Mouse (Mus musculus): ENCODE measurements at regions not wholly inside any gene's neighbourhood (a gene's known extent, or its start where the extent isn't known, plus 50 kb on each side); places are given as distances from the start of the nearest gene placed in this dataset.

DNA sequence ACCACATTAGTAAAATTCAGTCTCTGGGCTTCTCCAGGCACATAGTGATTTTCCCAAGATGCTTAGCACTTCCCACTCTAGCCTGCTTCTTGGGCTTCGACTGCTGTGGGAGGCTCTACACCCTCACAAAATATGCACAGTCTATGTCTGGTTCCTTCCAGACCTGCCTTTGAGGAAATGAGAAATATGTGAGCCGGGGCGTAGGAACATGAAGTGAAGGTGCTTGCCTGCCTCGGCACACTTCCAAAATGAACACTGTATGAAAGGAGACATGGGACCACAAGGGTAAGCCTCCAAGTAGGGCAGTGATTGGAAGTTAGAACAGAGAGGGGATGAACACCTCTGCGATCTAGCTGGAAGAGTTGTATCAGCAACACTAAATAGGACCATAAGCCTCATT is 54.5 kb downstream of the Gm10260 start:
- peak overlapping the region; percentile 4; the same call in 1 of the 2 replicates for H3K27ac ChIP-seq
- intact Hi-C loops (cut with DNase I), result loop anchor here (2.0 to 5.0 kb wide), 4 partner anchors 71 to 464 kb away; partner anchors contain the start of gene Enc1

DNA sequence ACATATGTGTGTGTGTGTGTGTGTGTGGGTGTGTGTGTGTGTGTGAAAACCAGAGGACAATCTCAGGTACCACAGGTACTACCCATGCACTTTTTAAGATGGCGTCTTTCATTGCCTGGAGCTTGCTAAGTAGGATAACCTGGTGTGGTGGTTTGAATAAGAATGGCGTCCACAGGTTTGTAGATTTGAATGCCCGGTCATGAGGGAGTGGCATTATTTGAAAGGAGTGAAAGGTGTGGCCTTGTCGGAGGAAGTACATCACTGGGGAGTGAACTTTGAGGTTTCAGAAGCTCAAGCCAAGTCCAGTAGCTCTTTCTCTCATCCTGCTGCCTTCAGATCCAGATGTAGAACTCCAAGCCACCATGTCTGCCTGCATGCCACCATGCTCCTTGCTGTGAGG is 55.9 kb downstream of the Gm10260 start:
- no peak overlapping the region; the same call in 1 of the 2 replicates for H3K27ac ChIP-seq
- no peak for DNase-seq (ENCODE audit: extremely low spot score in 1 of 2, low spot score in 2 of 2)
- intact Hi-C loops (cut with DNase I), result no loop called here
- no peak for TF ChIP-seq CTCF (IDR thresholded peaks at IDR 0.05)
- no peak overlapping the region for H3K4me3 ChIP-seq

More for the DNA sequence above, 54.5 kb downstream of the Gm10260 start:
- peak; percentile 30 to 60 for DNase-seq (ENCODE audit: extremely low spot score in 1 of 2, low spot score in 2 of 2)
- H3K4me3 ChIP-seq, result no peak overlapping the region
- no peak for TF ChIP-seq CTCF (IDR thresholded peaks at IDR 0.05)

DNA sequence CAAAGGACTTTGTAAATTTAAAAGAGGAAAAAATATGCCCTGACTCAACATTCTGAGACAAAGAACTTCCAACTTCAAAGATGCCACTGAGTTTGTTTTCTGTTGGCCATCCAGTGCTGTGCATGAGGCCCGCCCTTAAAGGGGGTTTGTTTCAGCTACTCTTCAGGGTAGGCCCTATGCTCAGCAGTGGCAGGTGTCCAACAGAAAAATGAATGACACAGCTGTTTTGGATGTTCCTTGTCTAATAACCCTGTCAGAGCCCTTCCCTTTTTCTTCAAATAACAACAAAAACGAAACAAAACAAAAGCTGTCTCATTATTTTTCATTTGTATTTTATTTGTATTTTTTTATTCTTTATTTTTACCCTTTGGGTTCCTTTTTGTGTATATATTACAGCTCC is 61.5 kb downstream of the Gm10260 start:
- no peak for DNase-seq (ENCODE audit: extremely low spot score in 1 of 2, low spot score in 2 of 2)
- intact Hi-C loops (cut with DNase I), result no loop called here
- no peak for TF ChIP-seq CTCF (IDR thresholded peaks at IDR 0.05)
- Histone ChIP-seq H3K27ac (no peak overlapping the region), H3K4me3 (no peak overlapping the region)

DNA sequence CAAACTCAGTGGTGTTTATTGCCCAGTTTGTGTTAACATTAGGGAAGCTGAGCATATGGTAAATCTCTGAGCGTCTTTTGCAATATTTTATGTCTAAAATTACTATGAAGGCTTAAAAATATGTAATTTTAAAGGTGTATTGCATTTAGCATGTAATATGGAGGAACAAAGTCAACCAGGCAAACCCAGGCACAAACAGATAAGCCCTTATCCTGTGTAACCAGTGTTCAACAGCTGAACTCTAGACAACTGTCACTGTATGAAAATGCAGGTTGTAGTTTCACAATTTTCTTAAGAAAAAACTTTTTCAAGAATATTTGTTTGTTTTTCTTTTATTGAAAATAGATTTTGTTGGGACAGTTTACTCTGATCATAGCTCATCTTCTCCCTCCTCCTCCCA is 62.1 kb downstream of the Gm10260 start:
- TF ChIP-seq CTCF (IDR thresholded peaks at IDR 0.05), result no peak
- Histone ChIP-seq H3K4me3 (no peak overlapping the region), H3K27ac (no peak overlapping the region)
- intact Hi-C loops (cut with DNase I), result no loop called here
- DNase-seq (ENCODE audit: extremely low spot score in 1 of 2, low spot score in 2 of 2), result no peak

DNA sequence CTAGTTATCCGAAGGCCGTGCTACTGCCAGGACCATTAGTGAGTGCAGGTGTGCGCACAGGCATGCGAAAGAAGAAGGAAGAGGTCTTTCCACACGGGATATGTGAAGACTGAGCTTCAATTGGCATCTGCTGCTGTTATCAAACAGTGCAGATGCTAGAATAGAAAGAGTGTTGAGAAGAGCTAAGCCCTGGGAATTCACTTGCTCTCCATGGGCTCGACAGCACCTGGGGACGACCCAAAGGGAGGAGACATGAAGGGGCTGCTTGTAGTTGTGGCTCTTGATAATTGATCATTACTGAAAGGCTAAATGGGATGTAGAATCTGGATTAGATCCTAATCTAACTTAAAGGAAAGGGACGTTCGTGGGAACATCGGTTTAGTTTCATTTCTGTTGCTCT is 63.2 kb downstream of the Gm10260 start:
- H3K27ac ChIP-seq, result no peak overlapping the region
- TF ChIP-seq CTCF (IDR thresholded peaks at IDR 0.05), result no peak
- intact Hi-C loops (cut with DNase I), result no loop called here
- H3K4me3 ChIP-seq, result no peak overlapping the region
- no peak for DNase-seq (ENCODE audit: extremely low spot score in 1 of 2, low spot score in 2 of 2)

DNA sequence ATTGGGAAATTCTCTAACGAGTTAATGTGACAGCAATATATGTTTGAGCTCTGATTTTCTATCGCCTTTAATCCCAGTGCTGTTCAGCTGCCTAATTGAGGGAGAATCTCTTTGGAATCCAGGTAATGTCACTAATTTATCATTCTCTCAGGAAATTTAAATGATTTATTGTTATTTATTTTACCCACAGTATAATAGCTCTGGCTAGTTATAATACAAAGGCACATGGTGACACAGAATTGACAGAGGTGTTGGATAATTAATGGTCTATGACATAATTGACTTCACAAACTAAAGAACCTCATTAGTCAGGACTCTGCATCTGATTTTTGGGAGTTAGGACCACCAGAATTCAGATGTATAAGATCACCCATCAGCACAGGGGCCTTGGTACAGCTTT is 65.4 kb downstream of the Gm10260 start:
- intact Hi-C loops (cut with DNase I), result no loop called here
- no peak for TF ChIP-seq CTCF (IDR thresholded peaks at IDR 0.05)
- no peak for DNase-seq (ENCODE audit: extremely low spot score in 1 of 2, low spot score in 2 of 2)

DNA sequence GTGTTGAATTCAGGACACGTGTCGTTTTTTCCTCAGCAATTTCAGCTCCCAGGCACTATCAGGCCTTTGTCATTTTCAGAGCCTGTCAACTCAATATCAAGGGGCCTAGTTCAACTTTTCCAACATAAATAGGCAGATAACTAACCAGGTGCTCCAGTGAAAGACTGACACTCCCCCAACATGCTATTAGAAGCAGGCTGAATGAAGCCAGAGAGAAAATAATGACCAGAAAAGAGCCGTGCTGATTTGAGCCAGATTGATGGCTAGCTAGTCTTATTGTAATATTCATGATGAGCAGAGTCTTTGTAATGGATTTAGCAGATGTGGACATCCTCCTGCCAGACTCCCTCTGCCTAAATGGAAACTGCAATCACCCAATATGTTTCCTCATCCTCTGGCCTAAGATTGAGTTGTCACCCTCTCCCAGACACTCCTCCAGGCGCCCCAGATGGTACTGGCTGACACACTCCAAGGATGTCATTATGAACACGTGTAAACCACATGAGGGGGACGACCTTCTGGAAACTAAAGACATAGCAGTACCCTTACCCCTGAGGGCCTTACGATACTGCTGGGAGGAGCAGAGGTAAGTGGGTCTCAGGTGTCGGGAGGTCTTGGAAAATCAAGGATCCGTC is 66.0 kb downstream of the Gm10260 start:
- TF ChIP-seq CTCF (IDR thresholded peaks at IDR 0.05), result no peak
- intact Hi-C loops (cut with DNase I), result no loop called here
- no peak overlapping the region for H3K27ac ChIP-seq
- no peak overlapping the region for H3K4me3 ChIP-seq
- DNase-seq (ENCODE audit: extremely low spot score in 1 of 2, low spot score in 2 of 2), result no peak

More for the DNA sequence above, 65.4 kb downstream of the Gm10260 start:
- Histone ChIP-seq H3K4me3 (no peak overlapping the region), H3K27ac (no peak overlapping the region)

DNA sequence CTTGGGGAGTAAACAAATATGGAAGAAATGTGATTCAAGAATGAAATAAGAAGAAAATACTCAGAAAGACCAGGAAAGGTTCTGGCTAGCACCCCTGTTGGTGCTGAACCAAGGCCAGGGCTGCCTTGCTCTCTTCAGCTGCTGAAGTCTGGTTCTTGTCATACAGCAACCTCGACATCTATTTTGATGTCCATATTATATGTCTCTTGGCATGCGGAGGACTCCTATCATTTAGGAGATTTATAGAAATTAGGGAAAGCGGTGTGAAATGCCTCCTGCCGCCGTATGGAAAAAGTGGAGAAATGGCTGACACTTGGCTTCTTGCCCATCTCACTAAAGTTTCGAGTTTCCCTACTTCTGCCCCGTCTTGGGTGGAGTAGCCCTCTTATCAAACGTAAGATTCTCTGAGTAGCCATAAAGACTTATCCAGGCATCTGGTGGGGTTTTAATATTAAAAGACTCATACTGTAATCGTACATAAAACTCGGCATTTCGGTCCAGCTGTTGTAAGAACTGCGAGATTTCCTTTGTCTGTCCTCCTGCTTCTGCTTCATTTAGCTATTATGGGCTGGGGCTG is 72.0 kb downstream of the Gm10260 start:
- TF ChIP-seq CTCF (IDR thresholded peaks at IDR 0.05), result no peak
- Histone ChIP-seq H3K4me3 (no peak overlapping the region), H3K27ac (no peak overlapping the region)
- DNase-seq (ENCODE audit: extremely low spot score in 1 of 2, low spot score in 2 of 2), result no peak
- intact Hi-C loops (cut with DNase I), result no loop called here

DNA sequence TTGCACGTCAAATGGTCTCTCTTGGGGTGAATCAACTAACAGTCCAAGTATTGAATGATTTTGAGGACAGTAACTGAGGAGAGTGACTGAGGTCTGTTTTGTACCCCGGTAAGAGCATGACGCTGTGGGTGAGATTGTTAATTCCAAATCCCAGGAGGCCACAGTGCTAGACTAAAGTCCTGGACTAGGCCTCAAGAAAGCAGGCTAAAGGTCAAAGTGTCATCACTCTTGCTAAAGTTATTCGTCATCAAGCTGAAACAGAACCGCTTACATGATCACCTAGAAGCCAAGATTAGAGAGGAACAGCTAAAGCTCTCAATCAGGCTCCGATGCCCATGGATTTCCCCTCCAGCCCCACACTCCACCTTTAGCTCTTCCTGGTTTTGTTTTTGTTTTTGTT is 76.6 kb downstream of the Gm10260 start:
- no peak for TF ChIP-seq CTCF (IDR thresholded peaks at IDR 0.05)
- Histone ChIP-seq H3K4me3 (no peak overlapping the region), H3K27ac (no peak overlapping the region)
- intact Hi-C loops (cut with DNase I), result no loop called here
- DNase-seq (ENCODE audit: extremely low spot score in 1 of 2, low spot score in 2 of 2), result no peak

DNA sequence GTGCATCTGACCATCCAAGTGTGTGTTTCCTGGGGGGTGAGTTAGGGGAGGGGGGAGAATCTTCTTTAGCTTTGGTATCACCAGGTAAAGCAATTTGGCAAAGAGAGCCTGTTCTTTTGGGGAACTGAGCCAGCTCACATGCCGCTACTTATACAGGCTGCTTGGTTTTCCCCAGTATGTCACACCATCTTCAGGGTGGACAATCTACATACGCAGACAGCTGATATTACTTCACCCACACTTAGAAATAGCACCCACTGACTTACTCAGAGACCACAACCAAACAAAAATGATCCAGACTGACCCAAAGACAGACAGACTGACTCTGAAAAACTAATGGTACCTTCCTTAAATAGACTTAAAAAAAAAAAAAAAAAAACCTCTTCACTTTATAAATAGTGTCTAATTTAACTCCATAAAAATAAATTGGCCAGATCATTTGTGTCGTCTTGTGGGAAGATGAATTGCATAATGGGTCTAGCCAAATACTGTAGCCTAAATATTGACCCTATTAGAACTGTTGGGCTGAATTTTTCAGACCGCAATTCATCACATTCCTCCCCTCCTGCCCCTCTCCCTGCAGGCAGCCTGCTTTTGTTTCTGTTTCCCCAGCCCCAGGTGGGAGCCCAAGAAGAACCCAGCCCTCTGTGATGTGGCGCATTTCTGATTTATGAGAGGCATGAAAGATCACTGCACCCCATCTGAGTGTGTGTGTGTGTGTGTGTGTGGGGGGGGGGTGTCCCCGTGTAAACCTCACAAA is 79.0 kb downstream of the Gm10260 start:
- intact Hi-C loops (cut with DNase I), result no loop called here
- no peak overlapping the region for H3K4me3 ChIP-seq
- H3K27ac ChIP-seq, result no peak overlapping the region
- TF ChIP-seq CTCF (IDR thresholded peaks at IDR 0.05), result no peak
- DNase-seq (ENCODE audit: extremely low spot score in 1 of 2, low spot score in 2 of 2), result no peak

DNA sequence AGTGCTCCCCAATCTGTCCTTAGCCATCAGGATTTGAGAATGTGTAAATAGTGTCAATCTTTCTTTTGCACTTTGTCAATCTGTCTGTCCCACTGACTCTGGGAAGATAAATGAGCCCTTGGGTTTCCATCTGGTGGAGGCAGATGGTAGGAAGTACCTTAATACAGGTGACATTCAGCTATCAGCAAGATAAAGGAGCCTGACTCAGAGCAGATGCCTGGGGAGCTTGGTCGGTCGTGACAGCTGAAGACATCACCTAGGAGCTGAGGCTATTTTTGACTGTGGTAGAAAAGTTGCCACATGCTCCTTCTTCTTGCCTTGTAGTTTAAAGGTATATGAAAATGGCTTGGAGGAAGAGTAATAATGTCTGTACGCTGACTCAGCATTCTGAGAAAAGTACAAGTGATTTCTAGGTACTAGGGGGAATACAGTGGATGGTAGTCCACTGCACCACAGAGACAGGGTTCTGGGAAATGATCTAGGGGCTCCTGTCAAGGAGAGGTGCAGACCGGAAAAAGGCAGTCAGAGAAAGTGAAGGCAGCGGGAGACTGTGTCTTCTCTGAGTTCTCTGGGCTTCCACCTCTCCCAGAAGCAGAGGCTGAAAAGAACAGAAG is 80.0 kb downstream of the Gm10260 start:
- TF ChIP-seq CTCF (IDR thresholded peaks at IDR 0.05), result no peak
- Histone ChIP-seq H3K27ac (no peak overlapping the region), H3K4me3 (no peak overlapping the region)
- DNase-seq (ENCODE audit: extremely low spot score in 1 of 2, low spot score in 2 of 2), result no peak
- intact Hi-C loops (cut with DNase I), result no loop called here

DNA sequence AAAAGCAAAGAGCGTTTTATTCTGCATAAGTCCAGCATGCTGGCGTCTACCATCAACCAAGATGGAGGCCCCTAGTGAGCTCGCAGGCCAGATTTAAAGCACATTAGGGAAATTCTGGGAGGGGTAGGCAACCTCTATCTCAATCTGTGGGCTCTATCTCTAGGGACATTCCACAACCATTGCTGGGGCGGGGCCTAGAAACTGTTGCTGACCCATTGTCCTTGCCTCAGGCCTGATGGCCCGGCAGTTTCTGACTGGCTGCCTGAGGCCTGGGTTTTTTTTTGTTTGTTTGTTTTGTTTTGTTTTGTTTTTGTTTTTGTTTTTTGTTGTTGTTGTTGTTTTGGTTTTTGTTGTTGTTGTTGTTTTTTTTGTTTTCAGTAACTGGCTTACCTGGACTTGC is 81.4 kb downstream of the Gm10260 start:
- no peak for TF ChIP-seq CTCF (IDR thresholded peaks at IDR 0.05)
- no peak for DNase-seq (ENCODE audit: extremely low spot score in 1 of 2, low spot score in 2 of 2)
- H3K27ac ChIP-seq, result no peak overlapping the region
- no peak overlapping the region for H3K4me3 ChIP-seq
- intact Hi-C loops (cut with DNase I), result no loop called here

Data from left cerebral cortex, adult 2 months (tissue).